Mouse (Mus musculus) heart, postnatal 14 days (tissue): Measurements from ENCODE around the gene Gm10273. TPM values are rescaled to one million over a fixed set of nuclear protein-coding genes. Genes with fewer than 3 reads are reported as not detected.

Experiments
- total RNA-seq, 2 experiments: library from RNA; stranded (reverse); gene quantifications; 2 replicates each; pipeline ENCODE4 v1.2.3; 2021

Gm10273 gene
- total RNA-seq, 2 experiments from 2014 or later = 132 to 141 TPM

Other genes with a start within 250 kb of the Gm10273 start
- gene Sept10, start 173.8 kb upstream of the Gm10273 start, total RNA-seq = 10 to 100 TPM; 20.1 to 21.1 TPM
- 1 to 10 TPM; 1.7 to 1.8 TPM for gene Sowahc, start 173.7 kb upstream of the Gm10273 start, total RNA-seq
- gene P4ha1, start 72.3 kb upstream of the Gm10273 start, total RNA-seq = 10 to 100 TPM; 24.5 to 34.7 TPM
- gene Pla2g12b, start 8.0 kb downstream of the Gm10273 start, total RNA-seq = not detected
- under 1 TPM; 0.33 to 0.46 TPM for gene Oit3, start 46.1 kb downstream of the Gm10273 start, total RNA-seq
- not detected for gene Gm10322, start 220.4 kb downstream of the Gm10273 start, total RNA-seq
- gene Mcu, start 221.1 kb downstream of the Gm10273 start, total RNA-seq = 10 to 100 TPM; 22.0 to 22.8 TPM